Mouse (Mus musculus) forebrain, embryonic 14.5 days (tissue): Measurements from ENCODE around the gene Wdtc1. TPM values are rescaled to one million over a fixed set of nuclear protein-coding genes. Genes with fewer than 3 reads are reported as not detected.

Experiments
- ATAC-seq: fragments of 200-750 bp; cut with Nextera tagmentation; 2 replicates; pipeline ENCODE4 v1.8.0; 2017; ENCODE audit warnings: mild to moderate bottlenecking, moderate library complexity
- DNase-seq: peaks from one replicate; pipeline ENCODE4 v3.0.0-alpha.2; 2015; ENCODE audit warnings: low spot score
- H3K27ac ChIP-seq: fragments of 300-500 bp; sonication (generic); 2 replicates; pipeline ENCODE4 v1.5.1; 2014; ENCODE audit warnings: low read depth, mild to moderate bottlenecking, control low read depth, low read length, moderate library complexity
- H3K27me3 ChIP-seq: fragments of 300-500 bp; sonication (generic); replicated peaks from 2 replicates; pipeline ENCODE4 v1.6.1; 2014; ENCODE audit warnings: low read length, control low read depth, mixed read lengths; ENCODE audit not compliant: control insufficient read depth, insufficient read depth
- H3K36me3 ChIP-seq: fragments of 300-500 bp; sonication (generic); 2 replicates; pipeline ENCODE4 v1.6.1; 2014; ENCODE audit warnings: low read length, control low read depth; ENCODE audit not compliant: control insufficient read depth, insufficient read depth
- H3K4me1 ChIP-seq: fragments of 300-500 bp; sonication (generic); 2 replicates; pipeline ENCODE4 v1.6.1; 2014; ENCODE audit warnings: antibody characterized with exemption, low read length, control low read depth; ENCODE audit not compliant: control insufficient read depth, insufficient read depth
- H3K4me2 ChIP-seq: fragments of 300-500 bp; sonication (generic); 2 replicates; pipeline ENCODE4 v1.6.1; 2014; ENCODE audit warnings: mild to moderate bottlenecking, control low read depth, low read length
- H3K4me3 ChIP-seq: fragments of 300-500 bp; sonication (generic); 2 replicates; pipeline ENCODE4 v1.5.1; 2014; ENCODE audit warnings: low read depth, low read length, control low read depth
- H3K9ac ChIP-seq: fragments of 300-500 bp; sonication (generic); 2 replicates; pipeline ENCODE4 v1.6.1; 2014; ENCODE audit warnings: mild to moderate bottlenecking, low read length, control low read depth, moderate library complexity
- H3K9me3 ChIP-seq: fragments of 300-500 bp; sonication (generic); replicated peaks from 2 replicates; pipeline ENCODE4 v1.6.1; 2016; ENCODE audit warnings: low read length, control low read depth, mixed read lengths; ENCODE audit not compliant: control insufficient read depth
- WGBS: fragments of 180-500 bp; shearing (Covaris S2); extraction: QIAGEN DNeasy Blood & Tissue Kit; methylation state at CpG from one replicate; pipeline ENCODE4 v1.1.7; 2014; 5-methylcytosine and 5-hydroxymethylcytosine counted together
- polyA plus RNA-seq: library from polyadenylated mRNA; unstranded; fragments of >200 nt; fragmentation: Nextera tagmentation; extraction: Ambion mirVana; gene quantifications from 2 replicates; pipeline ENCODE4 v1.2.1, GENCODE M21; 2014

Wdtc1 gene
- polyA plus RNA-seq, 1 experiment from 2014 or later = 17.5 TPM

DNA sequence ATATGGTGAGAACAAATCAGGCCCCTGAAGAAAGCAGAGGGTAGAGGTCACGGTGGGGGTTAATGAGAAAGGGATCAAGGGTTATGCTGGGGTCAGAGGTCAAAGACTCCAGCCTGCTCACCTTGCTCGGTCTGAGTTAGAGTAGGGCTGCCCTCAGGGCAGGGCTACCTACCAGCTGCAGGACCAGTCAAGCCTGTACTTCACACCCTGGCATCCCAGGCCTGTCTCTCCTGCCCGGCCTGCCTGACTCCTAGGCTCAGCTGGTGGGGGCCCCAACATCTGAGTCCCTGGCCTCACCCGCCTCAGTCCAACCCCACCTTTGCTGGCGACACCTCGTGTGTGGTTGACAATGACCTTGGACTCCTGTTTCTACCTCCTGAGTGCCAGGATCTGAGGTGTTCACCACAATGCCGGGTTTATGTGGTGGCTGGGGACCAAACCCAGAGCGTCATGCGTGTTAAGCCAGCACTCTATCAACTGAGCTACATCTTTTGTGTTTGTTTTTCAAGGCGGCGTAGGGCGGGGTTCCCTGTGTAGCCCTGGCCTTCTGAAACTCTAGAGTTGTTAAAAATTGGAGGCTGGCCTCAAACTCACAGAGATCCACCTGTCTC lies 95.4 kb downstream of the Wdtc1 start:
- WGBS = 81% methylated on average over 12 of the region's 12 CpGs
- H3K9me3 ChIP-seq = no peaks in the 10 kb centered on the region
- H3K4me3 ChIP-seq = no peak overlapping the region
- no peak overlapping the region for H3K4me2 ChIP-seq
- H3K9ac ChIP-seq = no peak overlapping the region
- H3K27ac ChIP-seq = no peak overlapping the region
- ATAC-seq = no peak
- no peaks in the 10 kb centered on the region for H3K36me3 ChIP-seq
- peaks cover 11% of the 10 kb centered on the region; the same call in 1 of the 2 replicates for H3K27me3 ChIP-seq
- H3K4me1 ChIP-seq = no peaks in the 10 kb centered on the region
- DNase-seq = no peak

DNA sequence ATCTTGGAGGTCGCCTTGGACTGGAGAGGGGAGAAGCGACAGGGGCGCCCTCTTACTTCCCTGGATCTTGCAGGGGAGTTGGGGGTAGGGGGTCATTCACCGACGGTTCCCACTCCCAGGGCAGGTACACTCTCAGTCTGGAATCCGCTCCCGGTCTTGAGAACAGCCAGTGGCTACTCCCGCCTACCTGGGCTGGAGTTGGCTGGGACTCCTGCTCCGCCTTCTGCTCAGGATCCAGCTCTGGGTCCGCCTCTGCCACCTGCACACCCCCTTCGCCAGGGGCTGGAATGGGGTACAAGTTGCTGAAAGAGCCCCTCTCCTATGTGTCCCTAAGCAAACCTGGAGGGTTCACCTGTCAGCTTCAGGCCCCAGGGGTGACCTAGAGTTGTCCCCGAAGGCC lies 96.1 kb downstream of the Wdtc1 start:
- no peak for ATAC-seq
- H3K27me3 ChIP-seq = peaks cover 16% of the 10 kb centered on the region; the same call in 1 of the 2 replicates
- H3K9ac ChIP-seq = no peak overlapping the region

DNA sequence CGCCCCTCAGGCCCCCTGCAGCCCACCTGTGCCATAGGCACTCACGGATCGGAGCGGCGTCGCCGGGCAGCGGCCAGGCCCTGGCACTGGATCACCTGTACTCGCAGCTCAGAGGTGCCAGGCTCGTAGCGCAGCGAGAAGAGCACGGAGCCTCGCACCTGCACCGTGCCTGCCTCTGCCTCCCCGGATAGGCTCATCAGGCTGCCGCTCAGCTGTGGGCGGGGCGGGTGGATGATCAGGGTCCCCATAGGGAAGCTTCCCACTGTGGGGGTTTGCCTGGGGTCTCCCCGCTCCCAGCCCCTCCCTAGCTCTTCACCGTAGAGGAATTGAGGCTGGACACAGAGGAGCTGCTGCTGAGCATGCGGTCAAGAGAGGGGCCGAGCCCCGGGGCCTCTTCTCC lies 96.5 kb downstream of the Wdtc1 start:
- no peak for DNase-seq
- Histone ChIP-seq H3K4me1 (no peaks in the 10 kb centered on the region), H3K27ac (no peak overlapping the region), H3K4me2 (no peak overlapping the region), H3K27me3 (peaks cover 20% of the 10 kb centered on the region), H3K4me3 (no peak overlapping the region), H3K36me3 (no peaks in the 10 kb centered on the region), H3K9me3 (no peaks in the 10 kb centered on the region), H3K9ac (no peak overlapping the region)
- WGBS = 18% methylated on average over 24 of the region's 24 CpGs
- ATAC-seq = no peak

More for the DNA sequence above, 96.1 kb downstream of the Wdtc1 start:
- no peaks in the 10 kb centered on the region for H3K4me1 ChIP-seq
- no peaks in the 10 kb centered on the region for H3K36me3 ChIP-seq
- 30% methylated on average over 11 of the region's 12 CpGs for WGBS
- no peaks in the 10 kb centered on the region for H3K9me3 ChIP-seq
- DNase-seq = no peak
- no peak overlapping the region for H3K27ac ChIP-seq
- no peak overlapping the region for H3K4me2 ChIP-seq
- no peak overlapping the region for H3K4me3 ChIP-seq

DNA sequence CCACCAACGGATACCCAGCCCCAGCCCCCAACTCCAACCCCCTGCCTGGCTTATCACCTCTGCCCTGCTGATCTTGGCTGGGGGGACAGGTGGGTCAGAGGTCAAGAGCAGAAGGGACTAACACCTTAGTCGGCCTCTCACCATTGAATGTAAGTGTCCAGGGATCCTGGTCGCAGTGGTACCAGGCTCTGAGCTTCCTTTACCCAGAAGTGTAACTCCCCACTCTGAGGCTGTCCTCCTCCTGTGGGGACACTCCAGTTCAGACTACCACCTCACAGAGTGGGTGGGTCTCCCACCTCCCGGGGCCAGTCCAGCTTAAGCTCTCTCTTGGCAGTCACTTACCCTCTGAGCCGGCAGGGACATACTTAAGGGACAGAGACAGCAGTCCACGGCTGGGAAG lies 97.9 kb downstream of the Wdtc1 start:
- Histone ChIP-seq H3K9me3 (no peaks in the 10 kb centered on the region), H3K27ac (no peak overlapping the region), H3K4me3 (no peak overlapping the region), H3K4me1 (peaks cover 4% of the 10 kb centered on the region), H3K27me3 (peaks cover 34% of the 10 kb centered on the region), H3K9ac (no peak overlapping the region), H3K4me2 (no peak overlapping the region), H3K36me3 (no peaks in the 10 kb centered on the region)
- ATAC-seq (no peak), DNase-seq (no peak)
- 65% methylated on average over 6 of the region's 6 CpGs for WGBS

DNA sequence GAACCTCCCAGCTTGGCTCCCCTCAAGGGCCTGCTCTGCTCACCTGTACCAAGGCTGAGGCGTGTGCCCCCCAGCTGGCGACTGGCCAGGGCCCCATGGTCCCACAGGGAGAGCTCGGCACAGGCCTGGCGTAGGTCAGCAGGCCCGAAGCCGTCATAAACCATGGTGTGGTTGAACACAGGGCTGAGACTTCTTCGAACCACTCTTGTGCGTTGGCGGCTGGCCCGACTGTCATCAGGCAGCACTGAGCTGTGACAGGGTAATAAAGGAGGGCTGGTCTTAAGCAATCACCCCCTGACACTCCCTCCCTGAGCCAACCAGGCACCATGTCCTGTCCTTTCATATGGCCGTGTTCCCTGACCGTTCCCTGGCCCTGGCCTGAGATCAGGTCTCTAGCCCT lies 99.9 kb downstream of the Wdtc1 start:
- no peak overlapping the region for H3K9ac ChIP-seq
- H3K27me3 ChIP-seq = peaks cover 42% of the 10 kb centered on the region
- H3K4me2 ChIP-seq = no peak overlapping the region
- ATAC-seq (no peak), DNase-seq (no peak)
- WGBS = 84% methylated on average over 12 of the region's 12 CpGs
- H3K4me1 ChIP-seq = peaks cover 4% of the 10 kb centered on the region
- no peak overlapping the region for H3K4me3 ChIP-seq
- H3K36me3 ChIP-seq = no peaks in the 10 kb centered on the region
- no peak overlapping the region for H3K27ac ChIP-seq
- no peaks in the 10 kb centered on the region for H3K9me3 ChIP-seq

DNA sequence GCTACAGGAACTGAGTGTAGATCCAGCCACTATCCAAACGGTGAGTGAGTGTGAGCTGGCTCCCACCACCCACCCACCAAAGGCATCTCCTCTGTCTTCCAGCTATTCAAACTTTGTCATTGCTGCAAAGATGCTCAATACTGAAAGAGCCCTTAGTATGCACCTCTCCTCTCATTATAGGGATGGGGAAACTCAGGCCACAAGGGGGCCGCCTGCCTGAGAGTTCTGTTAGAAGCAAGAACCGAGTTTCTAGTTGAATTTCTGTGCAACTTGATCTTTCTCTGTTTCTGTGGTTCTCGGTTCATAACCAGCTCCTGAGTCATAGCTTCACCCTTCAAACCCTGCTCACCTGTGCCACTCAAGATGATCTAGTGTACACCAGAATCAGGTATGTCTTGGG lies 101.2 kb downstream of the Wdtc1 start:
- Histone ChIP-seq H3K4me2 (no peak overlapping the region), H3K27ac (no peak overlapping the region), H3K36me3 (no peaks in the 10 kb centered on the region), H3K9ac (no peak overlapping the region), H3K4me1 (peaks cover 4% of the 10 kb centered on the region), H3K27me3 (peaks cover 41% of the 10 kb centered on the region), H3K9me3 (no peaks in the 10 kb centered on the region), H3K4me3 (no peak overlapping the region)
- WGBS = 31% methylated on average over 4 of the region's 4 CpGs
- DNase-seq (peak; percentile 24), ATAC-seq (no peak)

DNA sequence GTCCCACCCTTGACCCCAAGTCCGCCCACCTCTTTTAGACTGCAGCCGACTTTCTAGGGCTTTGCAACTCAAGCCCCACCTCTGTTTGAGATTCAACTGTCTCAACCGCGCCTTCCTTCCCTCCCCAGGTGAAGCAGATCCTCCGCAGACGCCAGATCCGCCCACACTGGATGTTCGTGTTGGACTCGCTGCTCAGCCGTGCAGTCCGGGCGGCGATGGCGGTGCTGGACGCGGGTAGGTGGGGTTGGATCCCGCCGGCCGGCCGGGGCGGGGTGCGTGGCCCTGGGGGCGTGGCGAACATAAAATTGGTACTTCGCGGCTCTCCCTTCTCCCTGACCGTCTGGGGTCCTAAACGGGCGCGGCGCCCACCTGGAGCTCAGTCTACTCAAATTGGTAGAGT lies 102.1 kb downstream of the Wdtc1 start:
- Histone ChIP-seq H3K9me3 (no peaks in the 10 kb centered on the region), H3K4me2 (peak overlapping the region; percentile 52), H3K9ac (peak overlapping the region; percentile 49), H3K4me3 (peak overlapping the region; percentile 27), H3K36me3 (no peaks in the 10 kb centered on the region), H3K27me3 (peaks cover 33% of the 10 kb centered on the region), H3K27ac (no peak overlapping the region), H3K4me1 (peaks cover 4% of the 10 kb centered on the region)
- 1% methylated on average over 28 of the region's 31 CpGs for WGBS
- DNase-seq (no peak), ATAC-seq (no peak)

DNA sequence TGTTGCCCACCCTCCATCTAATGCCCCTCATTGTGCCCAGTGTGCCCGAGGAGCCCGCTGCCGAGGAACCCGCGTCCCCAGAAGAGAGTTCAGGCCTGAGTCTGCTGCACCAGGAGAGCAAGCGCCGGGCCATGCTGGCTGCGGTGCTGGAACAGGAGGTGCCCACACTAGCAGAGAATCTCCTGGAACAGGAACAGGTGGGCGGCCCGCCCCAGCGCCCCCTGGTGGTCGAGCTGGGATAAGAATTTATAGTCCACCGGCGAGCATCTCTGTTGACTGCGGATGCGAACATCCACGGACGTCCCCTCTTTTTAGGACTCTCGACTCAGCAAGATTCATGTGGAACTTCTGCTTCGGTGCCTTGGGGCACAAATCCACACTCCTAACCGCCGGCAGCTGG lies 102.7 kb downstream of the Wdtc1 start:
- no peaks in the 10 kb centered on the region for H3K36me3 ChIP-seq
- H3K27me3 ChIP-seq = peaks cover 33% of the 10 kb centered on the region
- H3K4me1 ChIP-seq = peaks cover 4% of the 10 kb centered on the region
- H3K9me3 ChIP-seq = no peaks in the 10 kb centered on the region
- peak overlapping the region; percentile 52 for H3K4me2 ChIP-seq
- ATAC-seq (no peak), DNase-seq (peak; percentile 69)
- H3K4me3 ChIP-seq = peak overlapping the region; percentile 27
- WGBS = 2% methylated on average over 22 of the region's 22 CpGs
- H3K9ac ChIP-seq = peak overlapping the region; percentile 49; the same call in 1 of the 2 replicates
- no peak overlapping the region for H3K27ac ChIP-seq

DNA sequence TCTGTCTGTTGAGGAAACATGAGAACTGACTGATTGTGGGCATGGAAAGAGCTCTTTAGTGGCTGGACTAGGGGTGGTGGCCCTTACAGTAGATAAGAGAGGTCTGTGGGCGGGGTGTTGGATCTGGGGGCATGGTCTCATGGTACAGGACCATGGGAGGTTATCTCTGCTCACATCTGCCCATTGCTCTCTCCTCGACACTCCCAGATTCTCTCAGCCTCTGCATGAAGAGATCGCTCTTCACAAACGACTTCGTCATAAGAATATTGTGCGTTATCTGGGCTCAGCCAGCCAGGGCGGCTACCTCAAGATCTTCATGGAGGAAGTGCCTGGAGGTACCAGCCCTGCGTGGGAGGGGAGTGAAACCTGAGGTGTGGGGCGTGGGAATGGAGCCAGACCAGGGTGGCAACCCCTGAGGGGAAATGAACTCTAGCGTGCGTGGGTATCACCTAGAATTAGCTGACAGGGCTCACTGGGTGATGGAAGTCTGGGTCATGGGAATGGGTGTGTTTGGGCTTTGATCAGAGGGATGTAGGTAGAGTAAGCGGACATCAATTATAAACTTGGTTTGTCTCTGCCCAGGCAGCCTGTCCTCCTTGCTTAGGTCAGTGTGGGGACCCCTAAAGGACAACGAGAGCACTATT lies 105.4 kb downstream of the Wdtc1 start:
- Histone ChIP-seq H3K36me3 (no peaks in the 10 kb centered on the region), H3K27ac (no peak overlapping the region), H3K9ac (no peak overlapping the region), H3K27me3 (peaks cover 43% of the 10 kb centered on the region), H3K4me3 (no peak overlapping the region), H3K9me3 (no peaks in the 10 kb centered on the region), H3K4me1 (peaks cover 4% of the 10 kb centered on the region), H3K4me2 (no peak overlapping the region)
- WGBS = 79% methylated on average over 13 of the region's 13 CpGs
- no peak for DNase-seq
- ATAC-seq = no peak
